Mouse (Mus musculus): Measurements from ENCODE around the gene Fgfr2.

Fgfr2 gene

GRCm38 (mm10) chr7:132793467-132793866 is 329.7 kb downstream of the Fgfr2 start:
- DNase-seq: no peak

DNA sequence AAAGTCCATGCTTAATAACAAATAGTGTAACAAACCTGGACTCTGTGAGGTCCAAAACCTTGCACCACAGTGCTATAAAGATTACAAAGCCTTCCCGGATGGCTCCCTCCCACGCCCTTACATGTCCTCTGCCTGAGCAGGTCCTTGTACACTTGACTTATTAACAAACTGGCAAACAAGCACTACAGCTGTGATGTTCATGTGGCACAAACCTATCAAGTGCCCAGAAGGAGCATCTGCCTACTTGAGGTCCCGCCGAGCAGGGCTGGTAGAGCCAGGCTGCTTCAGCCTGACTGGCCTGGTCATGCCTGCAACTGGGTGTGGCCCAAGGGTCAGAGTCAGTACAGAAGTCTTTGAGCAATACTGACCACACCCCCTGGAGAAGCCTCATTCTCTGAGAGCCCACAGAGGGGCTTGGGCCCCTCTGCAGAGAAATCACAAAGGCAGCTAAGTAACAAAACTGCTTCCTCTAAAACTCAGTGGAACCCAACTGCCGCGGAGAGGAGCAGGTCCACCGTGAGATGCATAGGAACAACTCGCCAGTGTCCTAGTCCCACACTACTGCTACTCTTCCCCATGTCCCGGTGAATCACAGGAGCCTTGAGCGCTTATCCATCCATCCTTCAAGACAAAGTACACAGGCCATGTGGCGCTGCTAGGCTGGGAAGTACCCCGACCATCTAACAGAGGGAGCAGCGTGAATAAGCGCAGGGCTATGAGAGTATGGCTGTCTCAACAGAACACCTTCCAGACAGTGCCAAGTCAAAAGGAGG is 332.5 kb downstream of the Fgfr2 start:
- DNase-seq: no peak

- no peak for DNase-seq
Measured at GRCm38 (mm10) chr7:132788826-132789225, 334.3 kb downstream of the Fgfr2 start.

- DNase-seq: no peak
Measured at GRCm38 (mm10) chr7:132787496-132788190, 335.5 kb downstream of the Fgfr2 start.

DNA sequence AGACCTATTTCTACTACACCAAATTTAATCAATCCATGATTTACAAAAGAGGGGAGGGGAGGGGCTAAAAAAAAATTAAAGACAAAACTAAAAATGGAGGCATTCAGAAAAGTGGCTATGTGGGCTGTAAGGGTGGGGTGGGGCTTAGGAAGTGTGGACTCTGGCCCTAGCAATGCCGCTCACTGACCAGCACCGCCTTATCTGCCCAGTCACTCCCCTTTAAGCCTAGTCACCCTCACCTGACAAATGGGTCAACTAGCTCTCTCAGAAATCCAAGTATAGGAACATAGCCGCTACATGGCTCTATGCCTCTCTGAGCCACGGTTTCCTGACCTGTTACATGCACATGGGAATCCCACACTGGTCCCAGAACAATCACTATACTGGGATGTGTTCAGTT is 336.1 kb downstream of the Fgfr2 start:
- DNase-seq: no peak

GRCm38 (mm10) chr7:132786522-132786921 is 336.6 kb downstream of the Fgfr2 start:
- DNase-seq: no peak

DNA sequence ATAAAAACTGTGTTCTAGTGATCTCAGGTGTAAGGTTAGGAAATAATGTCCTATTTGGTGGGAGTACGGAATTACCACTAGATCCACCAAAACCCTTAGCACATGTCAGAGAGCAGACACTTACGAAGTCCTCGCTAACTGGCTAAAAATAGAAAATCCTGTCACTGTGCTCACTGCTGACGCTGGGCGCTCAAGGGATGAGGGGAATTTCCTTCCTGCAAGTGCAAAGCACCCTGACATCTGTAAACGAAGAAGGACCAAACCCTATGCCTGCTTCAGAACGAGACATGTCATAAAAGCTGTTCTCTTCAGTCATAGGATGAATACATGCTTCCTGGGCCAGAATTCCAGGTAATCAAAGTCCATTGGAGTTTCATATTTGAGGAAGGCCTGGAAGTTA is 337.1 kb downstream of the Fgfr2 start:
- no peak for DNase-seq

DNA sequence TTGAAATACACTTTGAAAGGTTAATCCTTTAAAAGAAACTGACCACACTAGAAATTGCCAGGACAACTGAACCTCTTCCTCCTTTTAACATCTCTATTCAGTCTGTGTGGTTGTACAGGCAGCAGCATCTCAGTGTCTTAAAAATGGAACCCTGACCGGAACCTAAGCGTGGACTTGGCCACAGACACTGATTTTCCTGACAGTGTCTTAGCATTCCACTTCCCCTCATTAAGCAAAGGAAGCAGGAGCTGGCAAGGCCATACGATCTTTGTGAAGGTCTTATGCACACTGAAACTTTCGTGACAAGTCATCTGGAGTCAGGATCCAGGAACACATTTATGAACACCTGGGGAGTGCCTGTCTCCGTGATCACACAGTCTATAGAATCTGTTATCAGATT is 339.0 kb downstream of the Fgfr2 start:
- DNase-seq: no peak

DNA sequence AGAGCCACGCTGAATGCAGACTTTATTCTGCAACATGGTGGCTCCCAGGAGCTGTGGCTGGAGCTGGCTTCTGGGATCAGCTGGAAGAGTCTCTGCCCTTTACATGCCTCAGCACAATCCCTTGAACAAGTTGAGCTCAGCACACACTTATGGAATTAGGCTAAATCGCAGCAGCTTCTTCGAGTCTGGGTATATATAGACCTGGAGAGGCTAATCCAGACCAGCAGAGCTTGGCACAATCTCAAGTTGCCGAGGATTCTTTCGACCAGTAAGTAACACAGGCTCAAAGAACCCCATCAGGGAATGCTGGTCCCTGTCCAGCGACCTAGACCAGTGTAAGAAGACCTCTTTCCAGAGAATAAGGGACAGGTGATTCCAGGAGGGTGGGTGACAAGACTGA is 341.3 kb downstream of the Fgfr2 start:
- no peak for DNase-seq

- DNase-seq: no peak
Measured at GRCm38 (mm10) chr7:132781130-132781814, 341.9 kb downstream of the Fgfr2 start.

- no peak for DNase-seq
Measured at GRCm38 (mm10) chr7:132780611-132781010, 342.5 kb downstream of the Fgfr2 start.

DNA sequence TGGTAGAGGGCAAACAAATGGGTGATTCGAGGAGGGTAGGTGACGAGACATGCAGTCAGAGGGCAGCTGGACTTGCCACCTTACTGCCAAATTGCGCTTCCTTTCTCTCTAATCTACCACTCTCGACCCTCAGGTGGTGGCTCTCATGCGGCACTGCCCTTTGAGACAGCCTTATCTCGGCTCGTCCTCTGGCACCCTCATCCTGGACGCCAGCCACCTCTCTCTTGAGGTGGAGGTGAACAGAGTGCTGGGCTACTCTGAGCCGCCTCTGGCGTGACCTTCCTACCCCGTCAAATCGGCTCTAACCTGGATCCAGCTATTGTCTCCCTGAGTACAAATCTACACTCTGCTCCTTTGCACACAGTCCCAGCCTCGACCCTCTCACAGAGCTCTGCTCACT is 344.5 kb downstream of the Fgfr2 start:
- DNase-seq: peak; percentile 75

- peak; percentile 87 for DNase-seq
Measured at GRCm38 (mm10) chr7:132777728-132778453, 345.3 kb downstream of the Fgfr2 start.

DNA sequence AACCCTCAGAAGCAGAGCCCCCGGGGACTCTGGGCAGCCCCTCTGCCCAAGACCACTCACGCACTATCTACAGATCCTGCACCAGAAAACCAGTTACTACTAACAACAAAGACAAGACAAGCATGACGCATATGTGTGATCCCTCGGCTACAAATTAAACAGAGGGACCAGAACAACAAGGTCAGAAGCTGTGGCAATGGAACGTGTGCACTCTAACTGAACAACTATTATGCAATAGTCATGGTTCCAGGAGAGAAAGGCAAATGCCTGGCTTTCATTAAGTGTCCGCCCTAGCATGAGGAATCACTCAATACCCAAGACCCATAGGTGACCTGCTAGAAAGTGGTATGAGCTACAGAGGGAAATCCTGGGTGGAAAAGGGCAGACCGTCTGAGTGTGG is 346.0 kb downstream of the Fgfr2 start:
- DNase-seq: no peak

- peak; percentile 89 for DNase-seq
Measured at GRCm38 (mm10) chr7:132776338-132777111, 346.6 kb downstream of the Fgfr2 start.

DNA sequence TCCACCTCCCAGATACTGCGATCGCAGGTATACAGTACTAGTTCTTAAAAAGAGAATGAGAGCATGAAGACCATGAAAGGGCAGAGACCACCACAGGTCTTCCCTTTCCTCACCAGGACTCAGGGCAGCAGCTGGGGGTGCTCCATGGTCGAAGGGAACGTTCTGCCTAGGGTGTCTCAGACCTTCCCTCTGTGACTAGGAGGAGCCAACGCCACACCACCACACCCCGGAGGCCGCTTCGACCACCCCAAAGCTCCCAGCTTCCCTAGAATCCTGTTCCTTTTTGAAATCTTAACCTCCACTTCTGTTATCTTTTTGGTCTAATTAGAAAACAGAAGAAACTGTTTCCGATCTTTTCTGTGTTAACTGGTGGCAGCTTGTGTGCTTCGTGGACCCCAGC is 347.2 kb downstream of the Fgfr2 start:
- peak; percentile 70 for DNase-seq

DNA sequence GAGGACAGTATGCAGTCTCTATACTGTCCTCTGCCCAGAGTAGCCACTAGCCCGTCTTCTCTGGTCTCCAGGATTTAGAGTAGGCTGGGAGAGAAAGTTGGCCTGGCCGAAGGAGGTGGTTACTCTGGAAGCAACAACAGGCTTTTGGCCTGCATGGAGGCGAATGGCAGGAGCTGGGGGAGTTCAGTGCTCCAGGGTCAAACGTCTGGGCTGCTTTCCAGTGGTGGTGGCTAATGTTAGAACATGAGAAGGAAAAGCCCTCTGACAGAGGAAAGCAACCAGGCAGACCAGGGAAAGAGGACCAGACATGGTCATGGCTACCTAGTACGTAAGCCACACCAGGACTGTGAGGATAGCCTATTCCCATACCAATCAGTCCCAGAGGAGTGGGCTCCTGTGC is 347.8 kb downstream of the Fgfr2 start:
- no peak for DNase-seq

- DNase-seq: peak; percentile 46
Measured at GRCm38 (mm10) chr7:132773011-132773705, 350.0 kb downstream of the Fgfr2 start.

DNA sequence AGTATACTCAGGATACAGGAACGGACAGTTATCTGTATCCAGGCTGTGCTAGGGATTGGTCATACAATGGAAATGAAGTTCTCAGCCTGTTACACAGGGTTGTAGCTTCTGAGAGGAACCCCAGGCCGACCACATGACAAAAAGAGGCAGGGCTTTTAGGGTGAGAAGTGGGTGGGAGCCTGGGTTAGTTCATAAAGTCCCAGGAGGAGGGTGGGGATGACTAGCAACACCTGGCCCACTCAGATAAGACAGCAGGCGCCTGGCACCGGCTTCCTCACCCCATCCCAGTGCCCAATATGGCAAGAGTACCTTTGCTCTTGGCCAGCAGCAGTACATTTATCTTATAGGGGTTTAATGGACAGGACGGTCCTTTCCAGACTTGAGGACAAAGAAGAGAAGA is 350.7 kb downstream of the Fgfr2 start:
- peak; percentile 91 for DNase-seq

- DNase-seq: peak; percentile 66
Measured at GRCm38 (mm10) chr7:132768498-132769344, 354.4 kb downstream of the Fgfr2 start.

GRCm38 (mm10) chr7:132767999-132768370 is 355.2 kb downstream of the Fgfr2 start:
- DNase-seq: no peak
